Mouse (Mus musculus): ENCODE results near the gene Castor2. TPM values are rescaled to one million over a fixed set of nuclear protein-coding genes. Genes with fewer than 3 reads are reported as not detected.

The Castor2 gene
- total and polyA plus RNA-seq, 2 experiments from 2014 or later = 3.9 to 5.2 TPM

- Histone ChIP-seq H3K4me2 (ENCODE audit: low read depth, low read length) (no peak overlapping the region), H3K4me3 (ENCODE audit: low read depth, low read length) (no peak overlapping the region), H3K27me3 (ENCODE audit: control insufficient read depth, insufficient read depth, low read length) (no peaks in the 10 kb centered on the region), H3K4me1 (ENCODE audit: control insufficient read depth, insufficient read depth) (peaks cover 17% of the 10 kb centered on the region), H3K9me3 (replicated peaks; ENCODE audit: control insufficient read depth, low read length) (no peaks in the 10 kb centered on the region), H3K9ac (replicated peaks; ENCODE audit: low read depth, low read length) (no peak overlapping the region), H3K27ac (ENCODE audit: low read depth) (no peak overlapping the region), H3K36me3 (replicated peaks; ENCODE audit: control insufficient read depth, insufficient read depth, low read length) (no peaks in the 10 kb centered on the region)
- no peak for ATAC-seq (ENCODE audit: insufficient read depth, low read depth)
- TF ChIP-seq EP300 (IDR thresholded peaks at IDR 0.05; ENCODE audit: low read depth) = no peak
- TF ChIP-seq CTCF (IDR thresholded peaks at IDR 0.05; ENCODE audit: low read depth) = peak; percentile 72
- 72% methylated on average over 4 of the region's 4 CpGs for WGBS
- no peak for DNase-seq (ENCODE audit: low spot score)
Measured at GRCm38 (mm10) chr5:134186961-134187731, 87.6 kb downstream of the Castor2 start.

- ATAC-seq (ENCODE audit: insufficient read depth, low read depth) (no peak), DNase-seq (ENCODE audit: low spot score) (no peak)
- H3K27me3 ChIP-seq (ENCODE audit: control insufficient read depth, insufficient read depth, low read length) = no peaks in the 10 kb centered on the region
- H3K27ac ChIP-seq (ENCODE audit: low read depth) = no peak overlapping the region
- H3K4me2 ChIP-seq (ENCODE audit: low read depth, low read length) = no peak overlapping the region
- H3K4me1 ChIP-seq (ENCODE audit: control insufficient read depth, insufficient read depth) = peaks cover 2% of the 10 kb centered on the region; the same call in 1 of the 2 replicates
- no peaks in the 10 kb centered on the region for H3K9me3 ChIP-seq (replicated peaks; ENCODE audit: control insufficient read depth, low read length)
- H3K4me3 ChIP-seq (ENCODE audit: low read depth, low read length) = no peak overlapping the region
- peaks cover 5% of the 10 kb centered on the region; the same call in 1 of the 2 replicates for H3K36me3 ChIP-seq (replicated peaks; ENCODE audit: control insufficient read depth, insufficient read depth, low read length)
- no peak overlapping the region for H3K9ac ChIP-seq (replicated peaks; ENCODE audit: low read depth, low read length)
- no peak for TF ChIP-seq EP300 (IDR thresholded peaks at IDR 0.05; ENCODE audit: low read depth)
- no peak for TF ChIP-seq CTCF (IDR thresholded peaks at IDR 0.05; ENCODE audit: low read depth)
- WGBS = 86% methylated on average over 7 of the region's 7 CpGs
Measured at GRCm38 (mm10) chr5:134188571-134188970, 89.1 kb downstream of the Castor2 start.

GRCm38 (mm10) chr5:134193664-134194063 lies 94.2 kb downstream of the Castor2 start:
- Histone ChIP-seq H3K36me3 (replicated peaks; ENCODE audit: control insufficient read depth, insufficient read depth, low read length) (peaks cover 16% of the 10 kb centered on the region), H3K9me3 (replicated peaks; ENCODE audit: control insufficient read depth, low read length) (no peaks in the 10 kb centered on the region), H3K9ac (replicated peaks; ENCODE audit: low read depth, low read length) (no peak overlapping the region), H3K4me3 (ENCODE audit: low read depth, low read length) (no peak overlapping the region), H3K27me3 (ENCODE audit: control insufficient read depth, insufficient read depth, low read length) (no peaks in the 10 kb centered on the region), H3K4me2 (ENCODE audit: low read depth, low read length) (no peak overlapping the region), H3K4me1 (ENCODE audit: control insufficient read depth, insufficient read depth) (no peaks in the 10 kb centered on the region), H3K27ac (ENCODE audit: low read depth) (no peak overlapping the region)
- no peak for ATAC-seq (ENCODE audit: insufficient read depth, low read depth)
- 82% methylated on average over 8 of the region's 8 CpGs for WGBS
- no peak for DNase-seq (ENCODE audit: low spot score)
- no peak for TF ChIP-seq EP300 (IDR thresholded peaks at IDR 0.05; ENCODE audit: low read depth)
- TF ChIP-seq CTCF (IDR thresholded peaks at IDR 0.05; ENCODE audit: low read depth) = no peak

Other genes starting within 250 kb of the Castor2 start
- 19.7 and 23.5 TPM in 2 replicates for gene Rcc1l, start 77.1 kb downstream of the Castor2 start, total RNA-seq (2014; rRNA removed; ENCODE audit: low replicate concordance)
- gene Rcc1l, start 77.1 kb downstream of the Castor2 start, polyA plus RNA-seq (2015; fragmentation: Nextera tagmentation; extraction: Ambion mirVana) = 19.5 and 22.1 TPM in 2 replicates
- gene Gtf2ird2, start 84.3 kb downstream of the Castor2 start, total RNA-seq (2014; rRNA removed; ENCODE audit: low replicate concordance) = 4.9 and 25.1 TPM in 2 replicates
- 4.0 and 4.2 TPM in 2 replicates for gene Gtf2ird2, start 84.3 kb downstream of the Castor2 start, polyA plus RNA-seq (2015; fragmentation: Nextera tagmentation; extraction: Ambion mirVana)
- 0.70 and 3.1 TPM in 2 replicates for gene Ncf1, start 129.9 kb downstream of the Castor2 start, total RNA-seq (2014; rRNA removed; ENCODE audit: low replicate concordance)
- gene Ncf1, start 129.9 kb downstream of the Castor2 start, polyA plus RNA-seq (2015; fragmentation: Nextera tagmentation; extraction: Ambion mirVana) = 1.7 and 1.8 TPM in 2 replicates
- gene Gtf2i, start 215.0 kb downstream of the Castor2 start, total RNA-seq (2014; rRNA removed; ENCODE audit: low replicate concordance) = 84.8 and 97.1 TPM in 2 replicates
- gene Gtf2i, start 215.0 kb downstream of the Castor2 start, polyA plus RNA-seq (2015; fragmentation: Nextera tagmentation; extraction: Ambion mirVana) = 81.9 and 82.3 TPM in 2 replicates

All from heart, postnatal 0 days (tissue).